Mouse (Mus musculus) left cerebral cortex, postnatal 10 days (tissue): ENCODE data around the gene Sema5a. TPM values are rescaled to one million over a fixed set of nuclear protein-coding genes. Genes with fewer than 3 reads are reported as not detected.
A peak's percentile ranks its signal among the peaks of the same experiment; 100 is the strongest.

ENCODE experiments used
- DNase-seq, 2 experiments: peaks; one replicate each; pipeline ENCODE4 v3.0.0; 2021 to 2022; ENCODE audit warnings: low spot score in 2 of 2, mixed read lengths in 1 of 2; ENCODE audit errors: extremely low spot score in 1 of 2
- intact Hi-C: fragments of 180-260 bp; cut with DNase I; formaldehyde crosslinking; loops from one replicate; pipeline ENCODE4 v1.15.1; 2025
- total RNA-seq, 2 experiments: library from RNA; stranded (reverse); gene quantifications; 2 replicates each; pipeline ENCODE4 v1.2.3; 2021

Sema5a gene
- total RNA-seq, 2 experiments from 2014 or later, result 31.1 to 31.4 TPM

- DNase-seq, result no peak
- intact Hi-C loops, result no loop called here
These were observed 154.1 kb downstream of the Sema5a start for GRCm38 (mm10) chr15:32398721-32399120.

GRCm38 (mm10) chr15:32401909-32402527 is 157.4 kb downstream of the Sema5a start:
- no peak for DNase-seq
- intact Hi-C loops, result no loop called here

- intact Hi-C loops, result no loop called here
- no peak for DNase-seq
These were observed 158.7 kb downstream of the Sema5a start for GRCm38 (mm10) chr15:32403321-32403720.

DNA sequence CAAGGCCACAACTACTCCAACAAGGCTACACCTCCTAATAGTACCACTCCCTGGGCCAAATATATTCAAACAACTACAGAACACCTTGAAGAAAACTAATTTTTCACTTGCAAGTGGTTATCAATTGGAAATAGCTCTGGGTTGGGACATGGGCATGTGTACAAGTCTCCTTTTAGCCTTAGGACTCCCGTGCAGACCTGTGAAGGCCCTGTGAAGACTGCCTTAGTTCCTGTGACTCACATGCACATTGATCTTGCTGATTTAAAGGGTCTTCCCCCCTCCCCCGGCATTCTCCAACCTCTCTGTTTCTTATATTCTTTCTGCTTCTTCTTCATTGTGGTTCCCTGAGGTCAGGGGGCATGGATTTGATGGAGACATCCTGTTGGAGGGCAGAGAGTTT is 161.8 kb downstream of the Sema5a start:
- no peak for DNase-seq
- intact Hi-C loops, result no loop called here

- intact Hi-C loops, result no loop called here
- DNase-seq, result no peak
These were observed 163.2 kb downstream of the Sema5a start for GRCm38 (mm10) chr15:32407766-32408165.

DNA sequence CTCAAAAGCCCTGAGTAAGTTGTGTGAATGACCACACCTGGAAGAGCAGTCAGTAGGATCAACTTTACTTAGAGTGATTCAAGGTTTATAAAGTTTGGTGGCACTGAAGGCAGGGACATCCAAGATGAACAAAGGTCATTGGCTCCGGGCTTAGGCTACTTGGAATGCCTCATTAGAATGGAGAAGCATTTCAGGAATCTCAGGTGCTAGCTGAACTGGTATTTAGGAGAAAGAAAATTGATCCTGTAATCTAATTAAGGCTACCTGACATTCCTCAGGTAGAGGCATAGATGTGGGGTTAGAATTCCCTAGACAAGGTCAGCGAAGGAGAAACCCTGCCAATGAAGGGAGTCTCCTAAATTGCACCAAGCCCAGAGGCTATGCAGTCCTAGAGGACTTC is 171.7 kb downstream of the Sema5a start:
- intact Hi-C loops, result no loop called here
- no peak for DNase-seq

GRCm38 (mm10) chr15:32422631-32423030 is 178.0 kb downstream of the Sema5a start:
- DNase-seq, result no peak
- intact Hi-C loops, result no loop called here

- intact Hi-C loops, result no loop called here
- no peak for DNase-seq
These were observed 178.5 kb downstream of the Sema5a start for GRCm38 (mm10) chr15:32423061-32423460.

DNA sequence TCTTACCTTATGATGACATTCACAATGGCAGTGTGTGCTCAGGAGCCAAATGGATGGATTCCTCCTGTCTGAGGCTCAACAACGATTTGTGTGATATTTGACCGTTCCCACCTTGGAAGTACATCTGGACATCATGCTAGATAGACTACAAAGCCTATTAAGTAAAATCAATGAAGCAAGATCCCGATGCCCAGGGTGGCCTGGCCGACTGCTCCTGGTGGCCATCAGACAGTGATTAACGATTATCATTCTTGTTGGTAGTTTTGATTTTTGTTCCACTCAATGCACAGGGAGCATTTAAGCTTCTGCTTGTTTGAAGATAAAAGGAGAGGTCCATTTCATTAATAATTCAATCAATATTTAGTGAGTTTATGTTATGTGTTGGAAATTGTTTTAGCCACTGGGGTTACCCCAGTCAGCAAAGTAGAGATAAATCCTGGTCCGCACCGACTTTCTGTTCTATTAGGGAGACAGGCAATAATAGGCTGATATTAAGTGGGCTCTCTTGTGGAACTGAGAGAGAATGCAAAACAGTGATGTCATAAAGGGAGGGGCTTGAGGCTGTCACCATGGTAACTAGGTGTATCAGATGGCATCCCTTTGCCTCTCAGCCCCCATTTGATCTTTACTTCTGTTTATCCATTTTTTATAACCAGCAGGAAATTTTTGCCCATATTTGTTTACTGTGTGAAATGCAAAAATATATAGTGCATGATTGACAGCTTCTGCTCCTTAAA is 182.7 kb downstream of the Sema5a start:
- no peak for DNase-seq
- intact Hi-C loops, result no loop called here

DNA sequence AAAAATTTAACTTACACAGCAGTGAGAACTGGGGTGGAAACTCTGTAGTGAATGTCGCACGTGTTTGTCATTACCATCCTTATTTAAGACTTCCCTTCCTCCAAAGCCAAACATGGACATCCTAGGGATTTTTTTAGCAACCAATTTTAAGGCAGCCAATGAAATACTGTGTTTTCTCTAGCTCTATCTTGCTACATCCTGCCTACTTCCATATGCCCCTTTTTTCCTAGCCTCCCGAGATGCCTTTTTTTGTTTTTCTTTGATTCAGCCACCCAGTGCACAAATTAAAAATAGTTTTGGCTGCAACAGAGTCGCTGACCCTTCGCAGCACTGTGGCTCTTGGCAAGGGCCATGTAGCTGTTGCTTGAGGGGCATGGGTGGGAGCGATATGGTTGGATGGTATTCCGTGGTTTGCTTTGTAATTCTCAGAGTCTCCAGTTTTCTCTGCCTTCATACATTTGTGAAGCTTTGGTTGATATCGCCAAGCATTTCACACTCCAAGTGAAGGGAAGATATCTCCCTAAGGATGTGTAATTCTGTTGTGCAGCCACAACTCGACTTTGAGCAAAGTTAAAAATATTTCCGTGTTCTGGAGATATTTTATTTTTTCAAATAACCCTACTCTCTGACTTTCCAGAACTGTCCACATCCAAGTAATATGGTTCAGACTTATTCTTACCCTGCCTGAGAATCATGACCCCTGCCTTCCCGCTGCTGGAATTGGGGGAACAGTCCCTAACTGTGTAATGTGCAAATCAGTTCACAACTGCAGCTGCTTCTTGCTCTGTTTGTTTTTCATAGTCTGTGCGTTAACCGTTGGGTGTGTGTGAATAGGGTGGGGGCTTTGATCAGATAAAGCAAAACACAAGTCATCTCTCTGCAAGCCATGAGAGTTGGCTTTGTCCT is 188.6 kb downstream of the Sema5a start:
- intact Hi-C loops, result loop anchor here (10.0 kb wide), 1 partner anchor 262 kb away; no protein-coding TSS in a partner anchor

DNA sequence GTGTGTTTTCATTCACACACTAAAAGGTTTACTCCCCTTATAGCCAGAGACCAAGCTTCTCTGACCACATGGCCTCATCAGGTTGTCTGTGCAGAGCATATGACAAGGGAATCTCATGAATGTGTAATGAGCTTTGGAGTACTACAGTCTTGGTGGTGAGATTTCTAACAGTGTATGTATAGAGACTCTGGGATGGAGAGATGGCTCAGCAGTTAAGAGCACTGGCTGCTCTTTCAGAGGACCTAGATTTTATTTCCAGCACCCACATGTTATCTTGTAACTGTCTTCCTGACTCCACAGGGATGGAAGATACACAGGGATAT is 189.2 kb downstream of the Sema5a start:
- DNase-seq, result no peak
- intact Hi-C loops, result loop anchor here (10.0 kb wide), 1 partner anchor 261 kb away; no protein-coding TSS in a partner anchor

More for the DNA sequence above, 188.6 kb downstream of the Sema5a start:
- peak; percentile 27 to 40 for DNase-seq

DNA sequence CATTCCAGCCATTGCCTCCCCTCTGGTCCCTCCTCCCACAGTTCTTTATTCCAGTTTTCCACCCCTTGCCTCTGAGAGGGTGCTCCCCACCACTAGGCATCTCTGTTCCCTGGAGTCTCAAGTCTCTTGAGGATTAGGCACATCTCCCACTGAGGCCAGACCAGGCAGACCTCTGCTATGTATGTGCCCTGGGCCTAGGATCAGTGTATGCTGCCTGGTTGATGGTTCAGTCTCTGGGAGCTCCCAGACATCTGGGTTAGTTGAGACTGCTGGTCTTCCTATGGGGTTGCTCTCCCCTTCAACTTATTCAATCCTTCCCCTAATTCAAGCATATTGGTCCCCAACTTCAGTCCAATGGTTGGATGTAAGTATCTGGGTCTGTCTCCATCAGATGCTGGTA is 189.7 kb downstream of the Sema5a start:
- intact Hi-C loops, result loop anchor here (10.0 kb wide), 1 partner anchor 261 kb away; no protein-coding TSS in a partner anchor
- DNase-seq, result no peak

- peak; percentile 51 to 76 for DNase-seq
- intact Hi-C loops, result loop anchor here (5.0 to 10.0 kb wide), 2 partner anchors 190 to 257 kb away; no protein-coding TSS in a partner anchor
These were observed 193.0 kb downstream of the Sema5a start for GRCm38 (mm10) chr15:32437654-32438053.

DNA sequence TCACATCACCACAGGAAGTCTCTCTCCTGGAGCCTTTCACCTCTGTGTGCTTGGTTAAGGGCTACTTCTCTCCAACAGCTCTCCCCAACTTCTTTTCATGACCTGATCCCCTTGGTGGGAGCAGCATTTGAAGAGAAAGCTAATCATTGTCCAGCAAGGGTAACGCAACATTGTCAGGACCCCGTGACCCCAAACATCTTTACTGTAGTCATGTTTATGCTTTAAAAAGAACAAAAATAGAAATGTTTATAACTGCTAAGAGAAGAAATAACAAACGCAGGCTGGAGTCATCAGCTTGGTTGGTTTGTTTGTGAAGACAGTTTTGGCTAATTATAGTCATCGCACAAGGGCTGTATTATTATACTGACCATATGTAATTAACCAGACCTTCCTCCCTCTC is 198.1 kb downstream of the Sema5a start:
- DNase-seq, result no peak
- intact Hi-C loops, result no loop called here

GRCm38 (mm10) chr15:32447558-32448349 is 203.1 kb downstream of the Sema5a start:
- intact Hi-C loops, result no loop called here
- no peak for DNase-seq

DNA sequence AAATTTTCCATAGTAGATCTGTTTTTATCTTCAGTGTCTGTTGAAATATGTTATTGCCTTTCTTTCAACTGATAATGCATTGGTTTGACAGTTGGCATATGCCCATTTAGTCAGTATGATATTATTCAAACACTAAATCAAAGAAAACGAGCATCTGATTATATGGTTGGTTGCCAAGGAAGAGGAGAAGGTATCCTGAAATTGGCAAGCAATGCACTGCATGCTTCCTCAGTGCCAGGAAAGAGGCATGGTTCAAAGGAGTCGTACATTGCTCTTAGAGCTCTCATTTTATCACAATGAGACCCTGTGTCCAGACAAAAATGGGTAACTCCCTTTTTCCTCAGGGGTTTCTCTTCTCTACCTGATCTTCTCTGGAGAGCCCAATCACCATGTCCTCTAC is 214.4 kb downstream of the Sema5a start:
- DNase-seq, result no peak
- intact Hi-C loops, result no loop called here

- intact Hi-C loops, result no loop called here
These were observed 215.6 kb downstream of the Sema5a start for GRCm38 (mm10) chr15:32460238-32460637.

GRCm38 (mm10) chr15:32471480-32472050 is 227.0 kb downstream of the Sema5a start:
- intact Hi-C loops, result no loop called here
- DNase-seq, result no peak

More at GRCm38 (mm10) chr15:32460238-32460637, 215.6 kb downstream of the Sema5a start:
- no peak for DNase-seq
